Mouse (Mus musculus): ENCODE measurements around the gene Aebp2. TPM values are rescaled to one million over a fixed set of nuclear protein-coding genes. Genes with fewer than 3 reads are reported as not detected.
A peak's percentile ranks its signal among the peaks of the same experiment; 100 is the strongest.

Aebp2 gene
- total RNA-seq, 2 experiments from 2014 or later: 45.9 to 47.1 TPM

- no peak for DNase-seq (ENCODE audit: low spot score in 2 of 2)
Measured at GRCm38 (mm10) chr6:140605732-140606131, 16.7 kb upstream of the Aebp2 start.

GRCm38 (mm10) chr6:140606534-140606933 lies 15.9 kb upstream of the Aebp2 start:
- DNase-seq (ENCODE audit: low spot score in 2 of 2): no peak

GRCm38 (mm10) chr6:140608666-140609065 lies 13.8 kb upstream of the Aebp2 start:
- DNase-seq (ENCODE audit: low spot score in 2 of 2): no peak

GRCm38 (mm10) chr6:140609533-140609932 lies 12.9 kb upstream of the Aebp2 start:
- no peak for DNase-seq (ENCODE audit: low spot score in 2 of 2)

GRCm38 (mm10) chr6:140610117-140610516 lies 12.3 kb upstream of the Aebp2 start:
- no peak for DNase-seq (ENCODE audit: low spot score in 2 of 2)

- no peak for DNase-seq (ENCODE audit: low spot score in 2 of 2)
Measured at GRCm38 (mm10) chr6:140611282-140611681, 11.2 kb upstream of the Aebp2 start.

GRCm38 (mm10) chr6:140611893-140612473 lies 10.5 kb upstream of the Aebp2 start:
- no peak for DNase-seq (ENCODE audit: low spot score in 2 of 2)

- no peak for DNase-seq (ENCODE audit: low spot score in 2 of 2)
Measured at GRCm38 (mm10) chr6:140613822-140614221, 8.6 kb upstream of the Aebp2 start.

GRCm38 (mm10) chr6:140614711-140615110 lies 7.8 kb upstream of the Aebp2 start:
- no peak for DNase-seq (ENCODE audit: low spot score in 2 of 2)

GRCm38 (mm10) chr6:140620531-140621349 lies 1.7 kb upstream of the Aebp2 start:
- DNase-seq (ENCODE audit: low spot score in 2 of 2): no peak

GRCm38 (mm10) chr6:140621622-140622021 lies 841 bp upstream of the Aebp2 start:
- no peak for DNase-seq (ENCODE audit: low spot score in 2 of 2)

- peak; percentile 90 to 96 for DNase-seq (ENCODE audit: low spot score in 2 of 2)
Measured at GRCm38 (mm10) chr6:140623226-140624095, 998 bp downstream of the Aebp2 start.

GRCm38 (mm10) chr6:140624096-140625051 lies 1.9 kb downstream of the Aebp2 start:
- peak; percentile 49 to 53 for DNase-seq (ENCODE audit: low spot score in 2 of 2)

- DNase-seq (ENCODE audit: low spot score in 2 of 2): no peak
Measured at GRCm38 (mm10) chr6:140629176-140629859, 6.9 kb downstream of the Aebp2 start.

GRCm38 (mm10) chr6:140630306-140630705 lies 7.8 kb downstream of the Aebp2 start:
- DNase-seq (ENCODE audit: low spot score in 2 of 2): no peak

GRCm38 (mm10) chr6:140633616-140634015 lies 11.2 kb downstream of the Aebp2 start:
- no peak for DNase-seq (ENCODE audit: low spot score in 2 of 2)

GRCm38 (mm10) chr6:140636290-140636689 lies 13.8 kb downstream of the Aebp2 start:
- no peak for DNase-seq (ENCODE audit: low spot score in 2 of 2)

- no peak for DNase-seq (ENCODE audit: low spot score in 2 of 2)
Measured at GRCm38 (mm10) chr6:140642010-140642409, 19.5 kb downstream of the Aebp2 start.

GRCm38 (mm10) chr6:140642655-140643054 lies 20.2 kb downstream of the Aebp2 start:
- no peak for DNase-seq (ENCODE audit: low spot score in 2 of 2)

GRCm38 (mm10) chr6:140645931-140646330 lies 23.5 kb downstream of the Aebp2 start:
- no peak for DNase-seq (ENCODE audit: low spot score in 2 of 2)

Measured in layer of hippocampus, postnatal 10 days (tissue).